Mouse (Mus musculus): Measurements from ENCODE around the gene Erc2. TPM values are rescaled to one million over a fixed set of nuclear protein-coding genes. Genes with fewer than 3 reads are reported as not detected.

Erc2 gene
- polyA plus RNA-seq, 1 experiment from 2014 or later, result 2.7 TPM

- Histone ChIP-seq H3K27ac (ENCODE audit: low read length) (no peak overlapping the region), H3K4me2 (ENCODE audit: low read depth, low read length) (no peak overlapping the region), H3K9ac (ENCODE audit: low read length) (no peak overlapping the region), H3K27me3 (ENCODE audit: control insufficient read depth, insufficient read depth, low read length) (no peaks in the 10 kb centered on the region), H3K4me1 (ENCODE audit: control insufficient read depth, insufficient read depth, low read length) (no peaks in the 10 kb centered on the region), H3K9me3 (replicated peaks; ENCODE audit: control insufficient read depth, low read length) (no peaks in the 10 kb centered on the region), H3K4me3 (replicated peaks; ENCODE audit: low read length) (no peak overlapping the region), H3K36me3 (ENCODE audit: control insufficient read depth, insufficient read depth, low read length) (no peaks in the 10 kb centered on the region)
- no peak for ATAC-seq (ENCODE audit: insufficient read depth, low FRiP score)
- 81% methylated on average over 1 of the region's 1 CpGs for WGBS
Observed at GRCm38 (mm10) chr14:28283319-28284095, 661.3 kb downstream of the Erc2 start.

GRCm38 (mm10) chr14:28286511-28286910 lies 664.3 kb downstream of the Erc2 start:
- Histone ChIP-seq H3K4me2 (ENCODE audit: low read depth, low read length) (no peak overlapping the region), H3K9me3 (replicated peaks; ENCODE audit: control insufficient read depth, low read length) (no peaks in the 10 kb centered on the region), H3K4me1 (ENCODE audit: control insufficient read depth, insufficient read depth, low read length) (no peaks in the 10 kb centered on the region), H3K36me3 (ENCODE audit: control insufficient read depth, insufficient read depth, low read length) (no peaks in the 10 kb centered on the region), H3K9ac (ENCODE audit: low read length) (no peak overlapping the region), H3K27ac (ENCODE audit: low read length) (no peak overlapping the region), H3K27me3 (ENCODE audit: control insufficient read depth, insufficient read depth, low read length) (no peaks in the 10 kb centered on the region), H3K4me3 (replicated peaks; ENCODE audit: low read length) (no peak overlapping the region)
- no peak for ATAC-seq (ENCODE audit: insufficient read depth, low FRiP score)

DNA sequence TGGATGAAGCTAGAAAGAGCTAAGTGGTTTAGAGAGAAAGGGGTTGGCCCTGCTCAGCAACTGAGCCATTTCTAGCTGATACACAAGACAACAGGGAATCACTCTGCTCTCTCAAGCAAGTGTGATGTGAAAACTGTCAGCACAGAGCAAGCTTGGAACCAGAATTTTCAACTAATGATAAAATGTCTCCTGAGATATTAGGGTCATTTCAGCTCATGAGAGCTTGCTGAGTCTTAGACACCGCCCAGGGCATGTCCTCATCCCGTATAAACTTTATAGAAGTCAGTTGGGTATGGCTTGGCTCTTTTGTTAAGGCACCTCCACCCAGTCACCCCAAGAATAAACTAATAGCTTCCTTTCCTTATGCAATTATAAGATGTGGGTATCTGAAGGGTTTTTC lies 666.0 kb downstream of the Erc2 start:
- 81% methylated on average over 2 of the region's 2 CpGs for WGBS
- no peaks in the 10 kb centered on the region for H3K4me1 ChIP-seq (ENCODE audit: control insufficient read depth, insufficient read depth, low read length)
- no peaks in the 10 kb centered on the region for H3K36me3 ChIP-seq (ENCODE audit: control insufficient read depth, insufficient read depth, low read length)
- H3K9me3 ChIP-seq (replicated peaks; ENCODE audit: control insufficient read depth, low read length), result no peaks in the 10 kb centered on the region
- ATAC-seq (ENCODE audit: insufficient read depth, low FRiP score), result no peak
- no peaks in the 10 kb centered on the region for H3K27me3 ChIP-seq (ENCODE audit: control insufficient read depth, insufficient read depth, low read length)
- no peak overlapping the region for H3K4me2 ChIP-seq (ENCODE audit: low read depth, low read length)
- H3K9ac ChIP-seq (ENCODE audit: low read length), result no peak overlapping the region
- H3K27ac ChIP-seq (ENCODE audit: low read length), result no peak overlapping the region
- H3K4me3 ChIP-seq (replicated peaks; ENCODE audit: low read length), result no peak overlapping the region

DNA sequence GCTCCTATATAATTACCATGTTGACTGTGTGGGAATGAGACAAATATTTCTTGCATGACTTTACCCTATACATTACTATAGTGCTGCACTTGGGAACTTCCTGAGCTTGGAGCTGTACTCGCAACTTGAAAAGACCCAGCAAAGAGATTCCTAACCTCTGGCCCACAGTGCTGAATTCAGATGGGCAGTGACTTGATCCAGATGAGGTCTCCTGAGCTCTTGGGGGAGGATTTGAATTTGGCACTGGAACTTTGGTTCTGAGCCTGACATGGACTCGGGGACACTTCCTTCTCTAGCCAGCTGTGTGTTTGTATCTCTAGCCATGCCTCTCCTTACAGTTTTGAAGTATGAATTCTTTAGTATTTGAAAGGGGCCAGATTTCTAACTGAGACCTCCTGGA lies 666.7 kb downstream of the Erc2 start:
- Histone ChIP-seq H3K4me1 (ENCODE audit: control insufficient read depth, insufficient read depth, low read length) (no peaks in the 10 kb centered on the region), H3K36me3 (ENCODE audit: control insufficient read depth, insufficient read depth, low read length) (no peaks in the 10 kb centered on the region), H3K4me3 (replicated peaks; ENCODE audit: low read length) (no peak overlapping the region), H3K9me3 (replicated peaks; ENCODE audit: control insufficient read depth, low read length) (no peaks in the 10 kb centered on the region), H3K27ac (ENCODE audit: low read length) (no peak overlapping the region), H3K27me3 (ENCODE audit: control insufficient read depth, insufficient read depth, low read length) (no peaks in the 10 kb centered on the region), H3K4me2 (ENCODE audit: low read depth, low read length) (no peak overlapping the region), H3K9ac (ENCODE audit: low read length) (no peak overlapping the region)
- 56% methylated on average over 2 of the region's 2 CpGs for WGBS
- ATAC-seq (ENCODE audit: insufficient read depth, low FRiP score), result no peak

DNA sequence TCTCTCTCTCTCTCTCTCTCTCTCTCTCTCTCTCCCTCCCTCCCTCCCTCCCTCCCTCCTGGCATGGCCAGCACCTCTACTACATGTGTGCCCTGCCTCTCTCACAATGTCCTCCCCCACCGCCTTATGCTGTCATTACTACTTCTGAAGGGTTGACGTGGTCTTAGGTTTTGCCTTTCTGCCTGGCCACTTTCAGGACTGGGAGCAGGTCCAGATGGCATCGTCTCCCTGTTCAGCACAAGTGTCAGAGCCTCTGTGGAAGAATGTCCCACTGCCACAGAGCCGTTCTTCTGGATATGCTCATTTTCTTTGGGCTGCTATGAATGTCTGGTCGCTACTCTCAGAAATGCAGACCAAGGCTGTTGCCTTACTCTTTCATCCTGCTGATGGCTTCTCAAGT lies 671.7 kb downstream of the Erc2 start:
- no peak for ATAC-seq (ENCODE audit: insufficient read depth, low FRiP score)
- Histone ChIP-seq H3K4me2 (ENCODE audit: low read depth, low read length) (no peak overlapping the region), H3K9me3 (replicated peaks; ENCODE audit: control insufficient read depth, low read length) (no peaks in the 10 kb centered on the region), H3K4me3 (replicated peaks; ENCODE audit: low read length) (no peak overlapping the region), H3K27me3 (ENCODE audit: control insufficient read depth, insufficient read depth, low read length) (no peaks in the 10 kb centered on the region), H3K27ac (ENCODE audit: low read length) (no peak overlapping the region), H3K4me1 (ENCODE audit: control insufficient read depth, insufficient read depth, low read length) (peaks cover 14% of the 10 kb centered on the region; the same call in 1 of the 2 replicates), H3K9ac (ENCODE audit: low read length) (no peak overlapping the region), H3K36me3 (ENCODE audit: control insufficient read depth, insufficient read depth, low read length) (no peaks in the 10 kb centered on the region)
- 84% methylated on average over 5 of the region's 5 CpGs for WGBS

DNA sequence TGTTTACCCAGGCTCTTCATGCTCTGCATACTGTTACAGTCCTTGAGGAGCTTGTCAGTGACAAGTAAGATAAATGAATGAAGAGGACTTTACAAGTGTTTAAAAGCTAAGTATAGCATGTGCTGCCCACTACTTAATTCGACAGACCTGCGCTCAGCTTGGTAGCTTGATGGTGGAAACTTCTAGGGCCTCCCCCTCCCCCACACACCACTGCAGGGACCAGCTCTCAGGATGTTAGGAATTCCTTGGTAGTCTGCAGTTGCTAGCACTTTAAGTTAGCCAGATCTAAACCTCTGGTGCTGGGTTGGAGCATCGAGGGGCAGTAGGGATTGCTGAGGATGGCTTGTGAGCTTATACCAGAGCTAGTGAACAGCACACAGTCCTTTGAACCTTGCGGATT lies 672.9 kb downstream of the Erc2 start:
- Histone ChIP-seq H3K9ac (ENCODE audit: low read length) (no peak overlapping the region), H3K4me1 (ENCODE audit: control insufficient read depth, insufficient read depth, low read length) (peaks cover 14% of the 10 kb centered on the region; the same call in 1 of the 2 replicates), H3K4me2 (ENCODE audit: low read depth, low read length) (no peak overlapping the region), H3K4me3 (replicated peaks; ENCODE audit: low read length) (no peak overlapping the region), H3K9me3 (replicated peaks; ENCODE audit: control insufficient read depth, low read length) (no peaks in the 10 kb centered on the region), H3K27ac (ENCODE audit: low read length) (peak overlapping the region; percentile 8; the same call in 1 of the 2 replicates), H3K36me3 (ENCODE audit: control insufficient read depth, insufficient read depth, low read length) (no peaks in the 10 kb centered on the region), H3K27me3 (ENCODE audit: control insufficient read depth, insufficient read depth, low read length) (no peaks in the 10 kb centered on the region)
- 25% methylated on average over 4 of the region's 4 CpGs for WGBS
- ATAC-seq (ENCODE audit: insufficient read depth, low FRiP score), result no peak

GRCm38 (mm10) chr14:28300095-28300494 lies 677.9 kb downstream of the Erc2 start:
- Histone ChIP-seq H3K4me1 (ENCODE audit: control insufficient read depth, insufficient read depth, low read length) (peaks cover 9% of the 10 kb centered on the region; the same call in 1 of the 2 replicates), H3K9me3 (replicated peaks; ENCODE audit: control insufficient read depth, low read length) (no peaks in the 10 kb centered on the region), H3K27me3 (ENCODE audit: control insufficient read depth, insufficient read depth, low read length) (no peaks in the 10 kb centered on the region), H3K27ac (ENCODE audit: low read length) (no peak overlapping the region), H3K36me3 (ENCODE audit: control insufficient read depth, insufficient read depth, low read length) (no peaks in the 10 kb centered on the region), H3K4me2 (ENCODE audit: low read depth, low read length) (no peak overlapping the region), H3K4me3 (replicated peaks; ENCODE audit: low read length) (no peak overlapping the region), H3K9ac (ENCODE audit: low read length) (no peak overlapping the region)
- ATAC-seq (ENCODE audit: insufficient read depth, low FRiP score), result no peak
- WGBS, result 52% methylated on average over 6 of the region's 6 CpGs

- no peak for ATAC-seq (ENCODE audit: insufficient read depth, low FRiP score)
- H3K4me3 ChIP-seq (replicated peaks; ENCODE audit: low read length), result no peak overlapping the region
- H3K27me3 ChIP-seq (ENCODE audit: control insufficient read depth, insufficient read depth, low read length), result no peaks in the 10 kb centered on the region
- H3K27ac ChIP-seq (ENCODE audit: low read length), result no peak overlapping the region
- H3K36me3 ChIP-seq (ENCODE audit: control insufficient read depth, insufficient read depth, low read length), result no peaks in the 10 kb centered on the region
- H3K4me2 ChIP-seq (ENCODE audit: low read depth, low read length), result no peak overlapping the region
- no peaks in the 10 kb centered on the region for H3K9me3 ChIP-seq (replicated peaks; ENCODE audit: control insufficient read depth, low read length)
- WGBS, result 52% methylated on average over 5 of the region's 5 CpGs
- H3K4me1 ChIP-seq (ENCODE audit: control insufficient read depth, insufficient read depth, low read length), result no peaks in the 10 kb centered on the region
- H3K9ac ChIP-seq (ENCODE audit: low read length), result no peak overlapping the region
Observed at GRCm38 (mm10) chr14:28301251-28301650, 679.0 kb downstream of the Erc2 start.

DNA sequence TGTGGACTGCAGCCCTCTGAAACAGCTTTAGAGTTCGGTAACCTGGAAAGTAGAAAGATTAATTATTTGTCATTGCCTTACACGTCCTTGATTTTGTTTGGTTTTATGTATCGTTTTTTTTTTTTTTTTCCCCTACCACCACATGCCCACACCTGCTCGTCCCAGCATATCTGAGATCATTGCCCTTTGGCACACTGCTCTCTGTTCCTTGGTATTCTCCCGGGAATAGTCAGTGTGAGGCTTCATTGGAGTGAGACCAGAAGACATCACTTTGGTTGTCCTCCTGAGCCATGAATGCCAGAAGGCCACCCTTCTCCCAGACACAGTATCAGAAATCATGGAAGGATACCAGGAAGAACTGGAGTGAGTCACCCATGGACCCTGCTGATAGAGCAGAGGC lies 681.9 kb downstream of the Erc2 start:
- no peak overlapping the region for H3K4me2 ChIP-seq (ENCODE audit: low read depth, low read length)
- H3K9me3 ChIP-seq (replicated peaks; ENCODE audit: control insufficient read depth, low read length), result no peaks in the 10 kb centered on the region
- WGBS, result 62% methylated on average over 5 of the region's 5 CpGs
- no peaks in the 10 kb centered on the region for H3K36me3 ChIP-seq (ENCODE audit: control insufficient read depth, insufficient read depth, low read length)
- H3K27ac ChIP-seq (ENCODE audit: low read length), result no peak overlapping the region
- H3K4me1 ChIP-seq (ENCODE audit: control insufficient read depth, insufficient read depth, low read length), result no peaks in the 10 kb centered on the region
- H3K4me3 ChIP-seq (replicated peaks; ENCODE audit: low read length), result no peak overlapping the region
- H3K9ac ChIP-seq (ENCODE audit: low read length), result no peak overlapping the region
- no peak for ATAC-seq (ENCODE audit: insufficient read depth, low FRiP score)
- no peaks in the 10 kb centered on the region for H3K27me3 ChIP-seq (ENCODE audit: control insufficient read depth, insufficient read depth, low read length)
